Mouse (Mus musculus) neural tube, embryonic 11.5 days (tissue): ENCODE results near the gene Slc4a7. TPM values are rescaled to one million over a fixed set of nuclear protein-coding genes. Genes with fewer than 3 reads are reported as not detected.

ENCODE experiments used
- ATAC-seq: fragments of 200-750 bp; cut with Nextera tagmentation; 2 replicates; pipeline ENCODE4 v1.8.0; 2017; ENCODE audit warnings: moderate number of reproducible peaks, mild to moderate bottlenecking, moderate TSS enrichment, moderate library complexity; ENCODE audit not compliant: insufficient read depth, low FRiP score, low TSS enrichment
- DNase-seq: peaks from one replicate; pipeline ENCODE4 v3.0.0-alpha.2; 2015; ENCODE audit warnings: low spot score
- H3K27ac ChIP-seq: fragments of 300-500 bp; sonication (generic); 2 replicates; pipeline ENCODE4 v1.5.1; 2014; ENCODE audit warnings: low read depth, mild to moderate bottlenecking, low read length
- H3K27me3 ChIP-seq: fragments of 300-500 bp; sonication (generic); 2 replicates; pipeline ENCODE4 v1.6.1; 2014; ENCODE audit warnings: mild to moderate bottlenecking, low read length, mixed read lengths; ENCODE audit not compliant: control insufficient read depth, insufficient read depth
- H3K36me3 ChIP-seq: fragments of 300-500 bp; sonication (generic); 2 replicates; pipeline ENCODE4 v1.6.1; 2014; ENCODE audit warnings: mild to moderate bottlenecking, low read length, moderate library complexity, mixed read lengths; ENCODE audit not compliant: control insufficient read depth, insufficient read depth
- H3K4me1 ChIP-seq: fragments of 300-500 bp; sonication (generic); 2 replicates; pipeline ENCODE4 v1.6.1; 2014; ENCODE audit warnings: low read length, mixed read lengths; ENCODE audit not compliant: control insufficient read depth, insufficient read depth
- H3K4me2 ChIP-seq: fragments of 300-500 bp; sonication (generic); 2 replicates; pipeline ENCODE4 v1.6.1; 2014; ENCODE audit warnings: low read depth, mild to moderate bottlenecking, moderate library complexity
- H3K4me3 ChIP-seq: fragments of 300-500 bp; sonication (generic); 2 replicates; pipeline ENCODE4 v1.5.1; 2014; ENCODE audit warnings: low read depth, low read length
- H3K9ac ChIP-seq: fragments of 300-500 bp; sonication (generic); 2 replicates; pipeline ENCODE4 v1.6.1; 2014; ENCODE audit warnings: mild to moderate bottlenecking, low read length
- H3K9me3 ChIP-seq: fragments of 300-500 bp; sonication (generic); 2 replicates; pipeline ENCODE4 v1.6.1; 2016; ENCODE audit warnings: low read length; ENCODE audit not compliant: control insufficient read depth
- WGBS: fragments of 180-500 bp; shearing (Covaris S2); extraction: QIAGEN DNeasy Blood & Tissue Kit; methylation state at CpG from one replicate; pipeline ENCODE4 v1.1.7; 2014; 5-methylcytosine and 5-hydroxymethylcytosine counted together
- polyA plus RNA-seq: library from polyadenylated mRNA; unstranded; fragments of >200 nt; fragmentation: Nextera tagmentation; extraction: Ambion mirVana; gene quantifications from 2 replicates; pipeline ENCODE4 v1.2.1, GENCODE M21; 2014

The Slc4a7 gene
- polyA plus RNA-seq, 1 experiment from 2014 or later: 24.0 TPM

DNA sequence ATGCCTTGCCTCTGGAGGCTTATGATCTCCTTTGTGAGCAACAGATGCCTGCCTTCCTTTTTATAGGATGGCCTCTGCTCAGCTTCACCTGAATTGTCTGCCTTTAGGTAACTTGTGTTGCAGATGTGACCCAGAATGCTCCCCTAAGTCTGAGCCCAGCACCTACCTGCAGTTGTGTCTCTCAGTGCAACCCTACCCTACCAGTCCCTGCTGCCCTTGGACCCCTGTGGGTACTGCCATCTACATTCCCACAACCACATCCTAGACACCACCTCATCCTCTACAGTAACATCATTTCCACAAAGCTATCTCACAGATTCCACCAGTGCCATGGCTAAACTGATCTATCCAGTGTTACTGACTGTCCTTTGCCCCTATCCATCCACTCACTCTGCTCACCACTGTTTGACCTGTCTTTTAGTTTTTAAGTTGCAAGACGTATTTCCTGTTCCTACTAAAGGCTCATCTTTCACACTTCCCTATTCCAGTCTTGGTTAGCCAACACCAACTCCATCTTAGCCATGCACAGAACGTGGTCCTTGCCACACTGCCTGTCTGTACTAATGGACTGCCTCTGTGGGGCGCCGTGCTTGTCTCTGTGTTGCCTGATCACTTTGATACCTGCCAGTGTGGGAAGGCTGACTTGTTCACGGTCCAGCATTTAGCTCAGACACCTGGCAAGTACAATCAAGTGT lies 102.6 kb downstream of the Slc4a7 start:
- no peak for ATAC-seq

DNA sequence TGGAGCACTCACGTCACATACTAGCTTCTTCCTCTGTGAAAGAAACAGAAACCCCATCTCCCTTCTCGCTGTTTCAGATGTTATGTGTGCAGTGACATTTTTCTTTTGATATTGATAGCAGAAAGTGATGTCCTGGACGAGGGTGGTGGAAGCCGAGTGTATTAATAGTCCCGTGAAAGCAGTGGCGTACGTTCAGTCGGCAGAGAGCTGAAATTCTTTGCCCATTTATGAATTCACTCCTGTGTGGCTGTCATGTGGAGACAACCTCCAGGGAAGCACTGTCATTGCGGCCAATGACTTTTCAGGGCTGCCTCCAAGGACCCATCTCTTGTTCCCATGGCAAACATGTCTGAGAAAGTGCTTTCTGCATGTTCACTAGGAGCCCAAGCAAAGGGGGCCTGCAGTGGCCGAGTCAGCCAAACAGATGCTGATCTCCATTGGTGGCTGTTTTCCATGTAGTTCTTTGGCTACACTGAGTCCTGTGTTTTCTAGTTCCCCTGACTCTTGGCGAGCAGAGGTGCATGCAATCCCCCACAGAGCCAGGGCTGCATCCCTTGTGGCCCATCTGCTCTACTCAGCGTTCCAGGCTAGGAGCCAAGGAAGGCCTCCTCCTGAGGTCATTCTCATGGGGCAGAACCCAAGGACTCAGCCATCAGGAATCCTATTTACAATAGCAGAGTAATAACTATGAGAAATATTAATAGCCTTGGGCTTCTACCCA lies 130.6 kb downstream of the Slc4a7 start:
- Histone ChIP-seq H3K27ac (no peak overlapping the region), H3K36me3 (no peaks in the 10 kb centered on the region), H3K4me1 (no peaks in the 10 kb centered on the region), H3K4me3 (no peak overlapping the region), H3K9me3 (no peaks in the 10 kb centered on the region), H3K27me3 (no peaks in the 10 kb centered on the region), H3K9ac (no peak overlapping the region), H3K4me2 (no peak overlapping the region)
- 86% methylated on average over 12 of the region's 12 CpGs for WGBS
- DNase-seq (no peak), ATAC-seq (no peak)

More for the DNA sequence above, 102.6 kb downstream of the Slc4a7 start:
- Histone ChIP-seq H3K27ac (no peak overlapping the region), H3K9ac (no peak overlapping the region), H3K4me2 (no peak overlapping the region), H3K36me3 (no peaks in the 10 kb centered on the region), H3K4me3 (no peak overlapping the region), H3K27me3 (no peaks in the 10 kb centered on the region), H3K4me1 (no peaks in the 10 kb centered on the region), H3K9me3 (no peaks in the 10 kb centered on the region)
- 77% methylated on average over 5 of the region's 5 CpGs for WGBS
- no peak for DNase-seq

DNA sequence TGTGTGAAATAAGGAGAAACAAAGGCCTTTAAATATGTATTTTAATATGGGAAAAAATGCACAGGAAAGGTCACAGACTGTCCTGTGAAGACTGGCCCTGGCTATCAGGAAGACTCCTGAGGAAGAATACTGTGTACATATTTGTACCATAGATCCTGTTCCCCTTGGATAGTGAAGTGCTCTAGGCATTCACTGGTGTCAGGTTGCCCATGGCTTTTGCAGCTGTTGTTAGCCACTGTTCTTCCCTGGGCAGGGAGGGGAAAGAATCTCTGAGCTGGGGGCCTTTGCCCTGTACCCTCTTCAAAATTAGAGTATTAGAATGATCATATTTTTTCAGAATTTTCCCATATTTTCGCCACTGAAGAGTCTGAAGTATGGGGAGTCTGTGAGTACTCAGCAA lies 131.4 kb downstream of the Slc4a7 start:
- H3K4me2 ChIP-seq: no peak overlapping the region
- no peaks in the 10 kb centered on the region for H3K36me3 ChIP-seq
- no peak overlapping the region for H3K9ac ChIP-seq
- H3K4me1 ChIP-seq: no peaks in the 10 kb centered on the region
- H3K27me3 ChIP-seq: no peaks in the 10 kb centered on the region
- no peak overlapping the region for H3K27ac ChIP-seq
- H3K4me3 ChIP-seq: no peak overlapping the region
- ATAC-seq (no peak), DNase-seq (no peak)
- H3K9me3 ChIP-seq: no peaks in the 10 kb centered on the region
- 86% methylated on average over 1 of the region's 1 CpGs for WGBS

DNA sequence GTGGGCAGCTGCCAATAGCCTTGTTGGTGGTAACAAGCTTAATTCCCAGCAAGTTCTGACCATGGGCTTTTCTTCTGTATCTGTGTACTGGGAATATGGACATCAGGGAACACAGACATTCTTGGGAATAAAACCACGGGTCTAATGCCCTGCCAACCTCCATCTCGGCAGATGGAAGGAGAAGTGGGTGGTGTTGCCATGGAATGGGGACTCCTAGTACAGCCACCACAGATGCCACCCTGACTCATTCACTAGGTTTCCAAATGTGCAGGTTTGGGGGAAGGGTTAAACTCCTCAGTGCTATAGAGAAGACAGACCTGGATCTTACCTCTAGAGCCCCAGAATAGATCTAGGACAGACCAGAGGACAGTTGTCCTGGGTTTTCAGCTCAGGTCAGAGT lies 132.2 kb downstream of the Slc4a7 start:
- H3K4me3 ChIP-seq: no peak overlapping the region
- WGBS: 80% methylated on average over 2 of the region's 2 CpGs
- H3K27me3 ChIP-seq: no peaks in the 10 kb centered on the region
- H3K36me3 ChIP-seq: no peaks in the 10 kb centered on the region
- H3K4me2 ChIP-seq: no peak overlapping the region
- no peaks in the 10 kb centered on the region for H3K9me3 ChIP-seq
- ATAC-seq (no peak), DNase-seq (no peak)
- no peaks in the 10 kb centered on the region for H3K4me1 ChIP-seq
- no peak overlapping the region for H3K27ac ChIP-seq
- no peak overlapping the region for H3K9ac ChIP-seq

DNA sequence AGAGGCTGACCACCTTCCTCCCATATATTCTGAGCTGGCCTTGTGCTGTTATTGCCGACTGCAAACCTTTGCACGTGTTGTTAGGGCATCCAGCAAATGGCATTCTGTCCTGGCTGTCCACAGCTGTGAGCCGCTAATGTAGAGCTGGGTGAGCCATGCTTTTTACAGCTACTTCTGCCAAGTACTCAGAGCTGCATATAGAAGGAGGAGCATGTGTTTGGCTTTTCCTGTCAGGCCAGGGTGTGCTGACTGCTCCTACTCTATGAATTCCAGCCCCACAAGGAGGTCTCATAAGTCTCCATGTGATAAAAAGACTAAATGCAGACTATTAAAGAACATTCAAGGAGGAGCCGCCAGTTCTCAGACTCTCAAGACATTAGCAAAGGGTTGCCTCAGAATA lies 135.5 kb downstream of the Slc4a7 start:
- WGBS: 71% methylated on average over 4 of the region's 4 CpGs
- no peak overlapping the region for H3K4me3 ChIP-seq
- ATAC-seq (no peak), DNase-seq (no peak)
- H3K4me1 ChIP-seq: no peaks in the 10 kb centered on the region
- H3K4me2 ChIP-seq: no peak overlapping the region
- no peak overlapping the region for H3K27ac ChIP-seq
- H3K36me3 ChIP-seq: no peaks in the 10 kb centered on the region
- no peaks in the 10 kb centered on the region for H3K9me3 ChIP-seq
- H3K9ac ChIP-seq: no peak overlapping the region
- H3K27me3 ChIP-seq: no peaks in the 10 kb centered on the region

DNA sequence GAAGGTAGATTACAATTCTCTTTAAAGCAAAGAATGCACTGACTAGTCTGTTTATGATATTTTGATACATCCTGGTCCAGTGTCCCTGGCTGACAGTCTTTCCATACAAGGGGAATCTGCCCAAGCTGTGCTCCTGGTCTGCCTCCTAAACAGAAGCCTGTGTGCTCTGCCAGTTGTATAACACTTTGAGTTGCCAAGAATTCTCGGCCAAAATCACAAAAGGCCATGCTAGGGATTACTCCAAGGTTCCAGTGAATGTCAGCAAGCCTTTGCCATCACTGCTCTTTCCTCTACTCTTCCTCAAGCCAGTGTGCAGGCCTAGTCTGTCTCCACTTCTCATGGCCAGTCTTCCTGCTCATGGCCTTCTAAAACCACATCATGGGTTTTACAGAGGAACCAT lies 136.0 kb downstream of the Slc4a7 start:
- WGBS: 71% methylated on average over 1 of the region's 1 CpGs
- ATAC-seq: no peak
- no peak for DNase-seq

DNA sequence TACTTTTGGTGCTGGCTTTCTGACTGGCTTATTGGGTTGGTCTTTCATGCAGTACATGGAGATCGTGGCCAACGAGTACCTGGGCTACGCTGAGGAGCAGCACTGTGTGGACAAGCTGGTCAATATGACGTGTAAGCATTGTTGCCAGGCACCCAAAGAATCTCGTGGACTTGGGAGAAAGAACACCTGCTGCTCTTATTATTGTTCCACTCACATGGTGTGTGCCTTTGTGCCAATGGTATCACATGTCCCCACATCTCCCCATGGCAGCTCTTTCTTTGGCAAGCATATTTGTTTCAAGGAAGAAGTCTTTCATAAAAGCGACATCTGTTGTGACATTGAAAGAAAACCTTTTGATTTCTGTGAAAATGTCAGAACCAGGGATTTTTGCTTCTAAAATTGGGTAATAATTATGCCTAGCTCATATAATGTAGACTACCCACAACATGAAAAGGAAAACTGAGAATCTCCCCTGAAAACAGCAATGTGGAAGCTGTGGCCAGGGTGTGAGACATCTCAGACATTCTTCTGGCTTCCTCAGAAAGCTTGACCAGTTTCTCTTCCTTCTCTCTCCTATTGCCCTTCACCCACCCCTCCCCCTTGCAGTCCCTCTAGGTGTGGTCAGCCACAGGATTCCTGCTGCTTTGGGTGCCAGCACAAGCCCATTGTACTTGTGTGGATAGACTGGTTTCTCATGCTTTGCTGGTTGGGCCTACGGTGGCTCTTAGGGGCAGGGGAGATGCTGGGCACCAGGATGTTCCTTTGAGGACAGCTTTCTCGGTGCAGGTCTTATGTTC lies 140.9 kb downstream of the Slc4a7 start:
- H3K4me3 ChIP-seq: no peak overlapping the region
- H3K4me2 ChIP-seq: no peak overlapping the region
- H3K9me3 ChIP-seq: no peaks in the 10 kb centered on the region
- H3K9ac ChIP-seq: no peak overlapping the region
- no peaks in the 10 kb centered on the region for H3K4me1 ChIP-seq
- H3K36me3 ChIP-seq: no peaks in the 10 kb centered on the region
- ATAC-seq (no peak), DNase-seq (no peak)
- 86% methylated on average over 8 of the region's 8 CpGs for WGBS
- H3K27ac ChIP-seq: no peak overlapping the region
- H3K27me3 ChIP-seq: no peaks in the 10 kb centered on the region

More for the DNA sequence above, 136.0 kb downstream of the Slc4a7 start:
- no peaks in the 10 kb centered on the region for H3K4me1 ChIP-seq
- no peaks in the 10 kb centered on the region for H3K36me3 ChIP-seq
- no peak overlapping the region for H3K27ac ChIP-seq
- H3K4me3 ChIP-seq: no peak overlapping the region
- no peak overlapping the region for H3K4me2 ChIP-seq
- H3K27me3 ChIP-seq: no peaks in the 10 kb centered on the region
- H3K9me3 ChIP-seq: no peaks in the 10 kb centered on the region
- no peak overlapping the region for H3K9ac ChIP-seq
